Mouse (Mus musculus): Measurements from ENCODE around the gene Cd3eap. TPM values are rescaled to one million over a fixed set of nuclear protein-coding genes. Genes with fewer than 3 reads are reported as not detected.

The Cd3eap gene
- total and polyA plus RNA-seq, 3 experiments, result 14.4 to 36.9 (median 22.6) TPM

DNA sequence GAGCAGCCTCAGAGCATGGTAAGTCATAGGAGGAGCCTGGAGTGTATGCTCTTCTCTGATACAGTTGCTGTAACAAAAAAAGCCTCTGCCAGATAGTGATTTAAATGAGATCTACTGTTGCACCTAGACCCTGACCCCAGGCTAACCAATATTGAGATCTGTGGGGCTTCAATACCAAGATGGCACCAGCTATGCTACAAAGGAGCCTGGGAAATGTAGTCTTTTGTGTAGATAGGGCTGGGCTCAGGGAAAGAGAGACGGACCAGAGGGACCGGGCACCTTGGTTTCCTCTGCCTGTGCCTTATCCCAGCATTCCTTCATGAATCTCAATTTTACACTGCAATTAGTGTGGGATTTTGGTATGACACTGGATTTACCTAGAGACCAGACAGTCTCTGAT is 14.1 kb upstream of the Cd3eap start:
- H3K79me2 ChIP-seq (replicated peaks; ENCODE audit: control insufficient read depth, extremely low read depth, insufficient read depth, poor library complexity, severe bottlenecking), result no peaks in the 10 kb centered on the region
- no peak overlapping the region for H3K4me2 ChIP-seq (ENCODE audit: insufficient read depth, low read depth, poor library complexity, severe bottlenecking)
- peaks cover 3% of the 10 kb centered on the region for H3K27me3 ChIP-seq (replicated peaks)
- peaks cover 3 to 5% of the 10 kb centered on the region in 2 experiments; a peak in 3 of 4 replicates for H3K4me1 ChIP-seq (ENCODE audit: control insufficient read depth in 1 of 2, insufficient read depth in 2 of 2)
- no peak overlapping the region for H3K27ac ChIP-seq (ENCODE audit: insufficient read depth, low read depth)
- dilution Hi-C loops (cut with MboI; ENCODE audit: extremely low pct_ligation_motif_present, extremely low pct_unique_long_range_greater_than_20kb, low sequenced_read_pairs), result no loop called here
- no peak for DNase-seq (ENCODE audit: extremely low read depth)
- in situ Hi-C loops (cut with MboI; ENCODE audit: low pct_ligation_motif_present, low pct_unique_long_range_greater_than_20kb, low sequenced_read_pairs), result no loop called here
- no peaks in the 10 kb centered on the region for H3K9me3 ChIP-seq (replicated peaks; ENCODE audit: low read length)
- no peak for TF ChIP-seq MAZ (IDR thresholded peaks at IDR 0.05; ENCODE audit: low read depth, low read length)
- no peak for TF ChIP-seq RAD21 (IDR thresholded peaks at IDR 0.05; ENCODE audit: low read depth, low read length)
- TF ChIP-seq SIN3A (IDR thresholded peaks at IDR 0.05; ENCODE audit: low read length), result no peak
- peak; percentile 71 for TF ChIP-seq HCFC1 (IDR thresholded peaks at IDR 0.05; ENCODE audit: low read depth, low read length)
- no peak for TF ChIP-seq MYC (IDR thresholded peaks at IDR 0.05; ENCODE audit: low read depth, low read length)
- no peak for TF ChIP-seq TCF12 (IDR thresholded peaks at IDR 0.05; ENCODE audit: low read depth, low read length)
- TF ChIP-seq MAFK (IDR thresholded peaks at IDR 0.05; ENCODE audit: insufficient replicate concordance, low read length), result no peak
- TF ChIP-seq NRF1 (IDR thresholded peaks at IDR 0.05; ENCODE audit: low read depth, low read length), result no peak
- H3K9ac ChIP-seq (ENCODE audit: insufficient read depth, low read depth), result no peak overlapping the region
- H3K4me3 ChIP-seq (replicated peaks in 1 of 3; ENCODE audit: low read depth in 2 of 3, low read length in 2 of 3, poor library complexity in 1 of 3), result no peak overlapping the region
- peaks cover 0 to 2% of the 10 kb centered on the region in 2 experiments for H3K36me3 ChIP-seq (replicated peaks in 1 of 2; ENCODE audit: control insufficient read depth in 1 of 2, insufficient read depth in 1 of 2, low read length in 1 of 2)

DNA sequence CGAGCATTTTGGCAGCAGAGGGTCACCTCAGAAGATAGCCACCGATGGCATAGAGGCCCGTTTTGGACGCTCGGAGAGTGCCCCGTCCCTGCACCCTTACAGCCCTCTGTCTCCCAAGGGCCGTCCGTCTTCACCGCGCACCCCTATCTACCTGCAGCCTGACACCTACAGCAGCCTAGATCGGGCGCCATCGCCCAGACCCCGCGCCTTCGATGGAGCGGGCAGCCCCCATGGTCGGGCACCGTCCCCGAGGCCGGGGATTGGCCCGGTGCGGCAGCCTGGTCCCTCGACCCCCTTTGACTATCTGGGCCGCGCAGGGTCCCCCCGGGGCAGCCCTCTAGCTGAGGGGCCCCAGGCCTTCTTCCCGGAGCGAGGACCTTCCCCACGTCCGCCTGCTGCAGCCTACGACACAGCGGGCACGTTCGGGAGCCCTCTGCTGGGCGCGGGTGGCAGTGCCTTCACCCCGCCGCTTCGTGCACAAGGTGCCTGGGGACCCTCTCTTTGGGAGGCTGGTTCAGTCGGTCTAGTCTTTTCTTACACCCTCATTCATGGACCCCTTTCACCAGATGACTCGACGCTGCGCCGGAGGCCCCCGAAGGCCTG is 10.6 kb upstream of the Cd3eap start:
- no peak overlapping the region for H3K4me3 ChIP-seq (replicated peaks in 1 of 3; ENCODE audit: low read depth in 2 of 3, low read length in 2 of 3, poor library complexity in 1 of 3)
- H3K4me2 ChIP-seq (ENCODE audit: insufficient read depth, low read depth, poor library complexity, severe bottlenecking), result 0 out of 2 replicates have a peak overlapping the region, but pooled peaks have one; percentile 8
- no peak overlapping the region for H3K9ac ChIP-seq (ENCODE audit: insufficient read depth, low read depth)
- H3K4me1 ChIP-seq (ENCODE audit: control insufficient read depth in 1 of 2, insufficient read depth in 2 of 2), result peaks cover 2 to 5% of the 10 kb centered on the region in 2 experiments; a peak in 3 of 4 replicates
- H3K27me3 ChIP-seq (replicated peaks), result peaks cover 12% of the 10 kb centered on the region
- no peak for DNase-seq (ENCODE audit: extremely low read depth)
- no peaks in the 10 kb centered on the region for H3K9me3 ChIP-seq (replicated peaks; ENCODE audit: low read length)
- dilution Hi-C loops (cut with MboI; ENCODE audit: extremely low pct_ligation_motif_present, extremely low pct_unique_long_range_greater_than_20kb, low sequenced_read_pairs) (no loop called here), in situ Hi-C loops (cut with MboI; ENCODE audit: low pct_ligation_motif_present, low pct_unique_long_range_greater_than_20kb, low sequenced_read_pairs) (no loop called here)
- no peaks in the 10 kb centered on the region for H3K36me3 ChIP-seq (replicated peaks in 1 of 2; ENCODE audit: control insufficient read depth in 1 of 2, insufficient read depth in 1 of 2, low read length in 1 of 2)
- H3K79me2 ChIP-seq (replicated peaks; ENCODE audit: control insufficient read depth, extremely low read depth, insufficient read depth, poor library complexity, severe bottlenecking), result no peaks in the 10 kb centered on the region
- no peak for TF ChIP-seq JUN (IDR thresholded peaks at IDR 0.05; ENCODE audit: insufficient read depth, low read depth, low read length)
- no peak for TF ChIP-seq ZNF384 (IDR thresholded peaks at IDR 0.05; ENCODE audit: low read depth, low read length)
- no peak for TF ChIP-seq NELFE (IDR thresholded peaks at IDR 0.05; ENCODE audit: low read depth, low read length)
- peak; percentile 40; the same call in 1 of the 2 replicates for TF ChIP-seq SMC3 (IDR thresholded peaks at IDR 0.05; ENCODE audit: low read depth, low read length)
- TF ChIP-seq MAZ (IDR thresholded peaks at IDR 0.05; ENCODE audit: low read depth, low read length), result no peak
- TF ChIP-seq MAFK (IDR thresholded peaks at IDR 0.05; ENCODE audit: insufficient replicate concordance, low read length), result no peak
- TF ChIP-seq MEF2A (IDR thresholded peaks at IDR 0.05; ENCODE audit: borderline replicate concordance, low read depth, low read length), result no peak
- TF ChIP-seq CTCF (conservative IDR thresholded peaks at IDR 0.05 in 1 of 2, IDR thresholded peaks at IDR 0.05 in 1 of 2; ENCODE audit: low read depth in 2 of 2, low read length in 2 of 2), result peak; percentile 18 to 69; a peak in 3 of 4 replicates
- no peak for TF ChIP-seq GABPA (IDR thresholded peaks at IDR 0.05; ENCODE audit: insufficient replicate concordance, low read depth, low read length)
- H3K27ac ChIP-seq (ENCODE audit: insufficient read depth, low read depth), result no peak overlapping the region
